Mouse (Mus musculus): ENCODE data around the gene Dnmbp. TPM values are rescaled to one million over a fixed set of nuclear protein-coding genes. Genes with fewer than 3 reads are reported as not detected.

Dnmbp gene
- total RNA-seq, 2 experiments from 2014 or later, result 11.8 to 12.5 TPM

DNA sequence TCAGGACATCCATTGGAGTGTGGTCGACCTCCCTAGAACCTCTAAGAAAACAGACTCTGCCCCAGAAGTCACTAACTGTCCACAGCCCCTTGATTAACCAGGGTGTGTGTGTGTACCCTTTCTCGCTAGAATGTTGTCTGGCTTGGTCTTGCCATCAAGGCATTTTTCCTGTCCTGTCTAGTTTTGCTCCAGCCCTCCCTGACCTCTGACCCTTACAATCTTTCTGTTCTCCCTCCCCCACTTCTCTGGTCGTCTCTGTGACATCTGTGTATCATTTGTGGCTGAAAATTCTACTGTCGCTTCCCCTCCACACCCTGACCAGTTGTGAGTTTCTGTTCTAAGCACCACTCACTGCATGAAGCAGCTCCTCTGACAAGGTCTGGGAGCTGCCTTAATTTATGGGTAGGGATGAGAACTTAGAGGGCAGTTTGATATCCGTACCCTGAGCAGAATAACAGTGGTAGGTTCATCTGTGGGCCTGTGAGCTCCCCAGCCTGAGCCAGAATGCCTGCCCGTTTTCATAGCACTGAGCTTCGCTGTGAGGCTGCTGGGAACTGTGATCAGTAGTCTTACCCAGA is 94.6 kb downstream of the Dnmbp start:
- DNase-seq (ENCODE audit: low spot score in 2 of 2), result no peak
- intact Hi-C loops (cut with DNase I), result loop anchor here (10.0 kb wide), 1 partner anchor 99 kb away; the partner anchor contains the start of gene Dnmbp

- DNase-seq (ENCODE audit: low spot score in 2 of 2), result no peak
- intact Hi-C loops (cut with DNase I), result loop anchor here (10.0 kb wide), 1 partner anchor 102 kb away; the partner anchor contains the start of gene Dnmbp
Observed at GRCm38 (mm10) chr19:43843184-43843583, 96.8 kb downstream of the Dnmbp start.

DNA sequence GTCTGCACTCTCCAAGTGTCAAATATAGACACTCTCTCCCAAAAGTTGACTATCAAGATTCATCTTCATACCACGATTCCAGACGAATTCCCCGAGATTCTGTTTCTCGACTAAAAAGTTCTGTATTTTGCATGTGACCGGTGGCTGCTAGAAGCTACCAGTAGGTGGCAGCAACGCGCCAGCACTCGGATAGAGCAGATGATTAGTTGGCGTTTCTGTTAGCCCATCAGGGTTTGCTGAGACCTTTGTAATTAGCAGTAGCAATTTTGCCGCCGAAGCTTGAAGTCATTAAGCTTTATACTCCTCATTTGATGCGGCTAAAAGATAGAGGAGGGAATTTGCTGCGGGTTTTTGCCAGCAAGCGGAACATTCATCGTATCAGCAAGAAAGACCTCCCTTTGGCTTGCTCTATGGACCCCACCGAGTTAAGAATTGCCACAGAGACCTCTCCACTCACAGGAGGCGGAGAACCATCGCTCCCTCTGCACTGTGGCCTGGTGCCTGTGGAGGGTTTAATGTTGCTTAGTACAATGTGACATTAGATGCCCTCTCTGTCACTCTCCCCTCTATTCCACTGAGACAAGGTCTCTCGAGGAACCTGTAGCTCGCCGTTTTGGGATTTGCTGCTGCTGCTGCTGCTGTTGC is 107.4 kb downstream of the Dnmbp start:
- peak; percentile 29 to 56 for DNase-seq (ENCODE audit: low spot score in 2 of 2)
- intact Hi-C loops (cut with DNase I), result loop anchor here (1.0 kb wide), 1 partner anchor 128 kb away; no protein-coding TSS in a partner anchor

- intact Hi-C loops (cut with DNase I), result no loop called here
Observed at GRCm38 (mm10) chr19:43826855-43827254, 113.1 kb downstream of the Dnmbp start.

DNA sequence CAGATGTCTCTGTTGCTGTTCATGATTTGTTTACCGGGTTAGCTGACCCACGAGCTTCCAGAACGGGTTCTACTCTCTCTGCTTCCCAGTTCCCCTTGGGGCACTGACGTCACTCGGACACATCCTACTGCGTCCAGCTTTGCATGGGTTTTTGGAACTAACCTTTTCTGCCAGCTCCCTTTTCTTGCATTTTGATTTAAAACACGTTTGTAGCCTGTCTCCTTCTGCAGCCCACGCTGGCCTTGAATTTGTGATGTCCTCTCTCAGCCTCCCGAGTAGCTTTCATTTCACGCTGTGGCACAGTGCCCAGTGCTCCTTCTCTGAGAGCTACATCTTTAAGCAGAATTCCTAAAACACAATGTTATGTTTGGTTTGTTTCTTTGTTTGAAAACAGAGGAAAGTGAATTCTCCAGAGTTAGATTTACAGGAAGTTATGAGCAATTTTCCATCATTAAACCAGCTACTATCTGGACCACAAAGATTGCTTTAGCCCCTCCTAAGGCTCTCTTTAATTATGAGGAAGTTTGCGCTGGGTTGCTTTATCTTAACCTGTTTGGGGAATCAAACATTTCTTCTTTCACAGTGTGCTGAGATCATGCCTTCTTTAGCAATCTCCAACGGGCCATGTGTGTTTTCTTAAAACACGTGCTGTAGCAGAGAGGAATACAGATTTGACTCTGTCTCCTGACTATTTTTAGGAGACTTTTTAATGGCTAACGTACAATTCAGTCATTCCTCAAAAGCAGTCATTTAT is 124.2 kb downstream of the Dnmbp start:
- DNase-seq (ENCODE audit: low spot score in 2 of 2), result peak; percentile 7 to 15
- intact Hi-C loops (cut with DNase I), result no loop called here

More at GRCm38 (mm10) chr19:43826855-43827254, 113.1 kb downstream of the Dnmbp start:
- DNase-seq (ENCODE audit: low spot score in 2 of 2), result no peak

DNA sequence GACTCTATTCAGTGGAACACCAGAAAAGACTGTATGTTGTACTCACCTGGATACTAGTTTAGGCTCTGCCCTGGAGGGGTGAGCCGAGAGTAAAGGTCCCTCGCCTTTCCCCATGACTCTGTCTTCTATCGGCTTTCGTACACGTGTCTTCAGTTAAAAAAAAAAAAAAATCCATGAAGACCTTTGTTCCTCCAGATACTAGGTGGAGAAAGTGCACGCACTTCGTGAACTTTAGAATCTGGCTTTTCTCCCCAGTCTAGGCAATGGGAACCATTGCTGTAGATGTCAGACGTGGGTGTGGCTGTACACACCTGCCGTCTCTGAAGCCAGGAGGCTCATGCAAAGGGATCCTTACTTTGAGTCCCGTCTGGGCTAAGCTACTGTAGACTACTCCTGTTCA is 126.7 kb downstream of the Dnmbp start:
- DNase-seq (ENCODE audit: low spot score in 2 of 2), result no peak
- intact Hi-C loops (cut with DNase I), result no loop called here

GRCm38 (mm10) chr19:43811419-43811818 is 128.6 kb downstream of the Dnmbp start:
- intact Hi-C loops (cut with DNase I), result no loop called here

DNA sequence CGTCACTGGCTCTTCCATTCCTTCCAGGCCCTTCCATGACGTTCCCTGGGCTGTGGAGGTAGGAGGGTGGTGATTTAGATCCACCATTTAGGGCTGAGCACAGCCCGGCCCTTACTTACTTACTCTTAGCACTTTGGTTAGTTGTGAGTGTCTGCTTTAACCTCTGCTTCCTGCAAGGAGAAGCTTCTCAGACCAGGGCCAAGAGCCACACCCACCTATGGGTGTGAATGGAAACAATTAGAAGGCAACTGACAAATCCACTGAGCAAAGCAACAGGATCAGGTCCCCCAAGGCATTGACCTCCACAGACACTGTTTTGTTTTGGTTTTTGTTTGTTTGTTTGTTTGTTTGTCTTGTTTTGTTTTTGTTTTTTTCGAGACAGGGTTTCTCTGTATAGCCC is 130.7 kb downstream of the Dnmbp start:
- intact Hi-C loops (cut with DNase I), result no loop called here
- no peak for DNase-seq (ENCODE audit: low spot score in 2 of 2)

More at GRCm38 (mm10) chr19:43811419-43811818, 128.6 kb downstream of the Dnmbp start:
- DNase-seq (ENCODE audit: low spot score in 2 of 2), result no peak

DNA sequence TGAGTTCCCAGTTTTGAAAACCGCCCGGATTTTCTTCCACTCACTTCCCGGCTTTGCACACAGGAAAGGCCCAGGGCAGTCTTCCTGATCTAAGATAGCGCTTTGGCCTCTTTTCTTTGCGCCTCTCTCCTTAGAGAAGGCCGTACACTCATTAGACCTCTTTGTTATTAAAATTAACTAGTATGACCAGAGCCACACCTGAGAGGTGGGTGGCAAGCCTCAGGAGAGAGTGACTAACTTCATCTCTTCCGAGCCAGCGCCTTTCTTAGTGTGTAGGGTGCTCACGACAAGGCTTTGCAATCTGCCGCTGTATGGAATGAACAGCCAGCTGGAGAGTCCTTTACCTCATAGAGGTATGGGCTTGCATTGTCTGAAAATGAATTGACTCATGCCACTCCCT is 136.1 kb downstream of the Dnmbp start:
- intact Hi-C loops (cut with DNase I), result no loop called here
- no peak for DNase-seq (ENCODE audit: low spot score in 2 of 2)

DNA sequence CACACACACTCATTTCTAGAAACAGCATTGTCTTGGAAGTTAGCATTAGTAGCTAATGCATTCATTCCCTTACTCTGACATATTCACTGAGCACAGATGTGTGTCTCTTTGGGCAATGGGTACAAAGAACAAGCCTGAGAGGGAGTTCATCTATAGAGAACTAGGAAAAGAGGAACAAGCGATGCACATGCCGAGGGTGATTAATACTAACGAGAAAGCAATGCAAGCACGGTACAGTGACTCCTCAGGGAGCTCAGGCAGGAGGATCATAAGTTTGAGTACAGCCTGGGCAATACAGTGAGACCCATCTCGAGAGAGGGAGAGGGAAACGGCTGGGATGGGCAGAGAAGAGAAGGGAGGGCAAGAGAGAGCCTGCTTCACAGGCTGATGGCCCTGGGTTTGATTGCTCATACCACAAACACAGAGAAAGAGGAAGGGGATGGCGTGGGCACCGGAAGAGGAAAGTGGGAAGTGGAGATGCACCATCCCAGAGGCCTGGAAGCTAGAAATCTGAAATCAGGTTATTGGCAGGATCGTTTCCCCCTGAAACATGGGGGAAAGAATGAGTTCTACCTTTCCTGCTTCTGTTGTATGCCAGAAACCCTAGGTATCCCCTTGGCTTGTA is 138.5 kb downstream of the Dnmbp start:
- intact Hi-C loops (cut with DNase I), result no loop called here
- DNase-seq (ENCODE audit: low spot score in 2 of 2), result no peak

DNA sequence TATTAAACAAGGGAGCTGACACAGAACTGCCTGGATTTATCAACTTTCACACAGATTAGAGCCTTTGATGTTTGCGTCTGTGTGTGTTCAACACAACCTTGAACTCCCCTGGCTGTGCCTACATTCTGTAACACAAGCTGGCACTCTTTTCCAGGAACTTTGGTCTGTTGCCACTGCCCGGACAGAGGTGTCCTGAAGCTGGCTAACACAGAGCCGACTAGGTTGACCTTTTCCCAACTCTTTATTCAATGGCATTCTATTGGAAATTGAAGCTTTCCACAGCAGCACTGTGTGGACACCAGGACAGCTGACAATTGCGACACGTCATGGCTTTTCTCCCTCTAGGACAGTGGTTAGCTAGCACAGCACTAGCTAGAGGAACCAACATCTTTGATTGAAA is 142.8 kb downstream of the Dnmbp start:
- intact Hi-C loops (cut with DNase I), result no loop called here
- DNase-seq (ENCODE audit: low spot score in 2 of 2), result no peak

Other genes starting within 250 kb of the Dnmbp start
- gene Cutc, start 187.2 kb downstream of the Dnmbp start, total RNA-seq (2021), result 1 to 10 TPM; 5.7 to 5.9 TPM
- gene Cox15, start 187.2 kb downstream of the Dnmbp start, total RNA-seq (2021), result 10 to 100 TPM; 13.3 to 17.1 TPM
- not detected for gene Abcc2, start 158.0 kb downstream of the Dnmbp start, total RNA-seq (2021)
- under 1 TPM; 0.17 to 0.48 TPM for gene Cpn1, start 46.4 kb upstream of the Dnmbp start, total RNA-seq (2021)
- under 1 TPM; 0.20 to 0.27 TPM for gene Cyp2c23, start 89.0 kb upstream of the Dnmbp start, total RNA-seq (2021)
- gene Erlin1, start 129.6 kb upstream of the Dnmbp start, total RNA-seq (2021), result 10 to 100 TPM; 20.8 to 23.2 TPM
- 10 to 100 TPM; 33.4 to 60.7 TPM for gene Chuk, start 167.3 kb upstream of the Dnmbp start, total RNA-seq (2021)
- gene Cwf19l1, start 195.7 kb upstream of the Dnmbp start, total RNA-seq (2021), result 10 to 100 TPM; 15.9 to 18.4 TPM
- 10 to 100 TPM; 57.2 to 68.7 TPM for gene Bloc1s2, start 206.3 kb upstream of the Dnmbp start, total RNA-seq (2021)

Data from left cerebral cortex, postnatal 36 days (tissue).